Mouse (Mus musculus): Measurements from ENCODE around the gene Gp9.

DNA sequence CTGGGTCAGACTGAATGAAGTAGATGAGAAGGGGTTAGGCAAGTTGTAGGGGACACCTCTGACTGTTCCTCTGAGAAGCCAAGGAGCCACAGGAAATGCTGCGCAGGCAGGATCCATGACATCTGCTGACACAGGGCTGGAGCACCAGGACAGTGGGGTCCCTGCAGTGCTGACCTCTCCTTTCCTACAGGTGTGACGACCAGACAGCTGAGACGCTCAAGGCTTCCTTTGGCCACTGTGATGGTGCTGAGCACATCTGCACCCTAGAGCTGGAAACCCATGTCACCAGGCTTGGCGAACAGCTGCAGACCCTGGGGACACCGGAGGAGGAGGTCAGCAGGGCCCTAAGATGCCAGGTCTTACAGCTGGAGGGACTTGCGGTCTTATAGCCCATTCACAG, 26.3 kb upstream of the Gp9 start:
- no peak for TF ChIP-seq POLR2A (IDR thresholded peaks at IDR 0.05; ENCODE audit: extremely low read depth, insufficient read depth, low read length)
- no peak for TF ChIP-seq CTCF (IDR thresholded peaks at IDR 0.05; ENCODE audit: low read depth, low read length)

All from liver, adult 2 months (tissue).